Mouse (Mus musculus): ENCODE results near the gene 2310034C09Rik.
A peak's percentile ranks its signal among the peaks of the same experiment; 100 is the strongest.
"Not testable (repeated sequence)": the region's sequence is repeated elsewhere in the genome, so short reads cannot be mapped to it uniquely, and the experiment has no call there.

Gene 2310034C09Rik

DNA sequence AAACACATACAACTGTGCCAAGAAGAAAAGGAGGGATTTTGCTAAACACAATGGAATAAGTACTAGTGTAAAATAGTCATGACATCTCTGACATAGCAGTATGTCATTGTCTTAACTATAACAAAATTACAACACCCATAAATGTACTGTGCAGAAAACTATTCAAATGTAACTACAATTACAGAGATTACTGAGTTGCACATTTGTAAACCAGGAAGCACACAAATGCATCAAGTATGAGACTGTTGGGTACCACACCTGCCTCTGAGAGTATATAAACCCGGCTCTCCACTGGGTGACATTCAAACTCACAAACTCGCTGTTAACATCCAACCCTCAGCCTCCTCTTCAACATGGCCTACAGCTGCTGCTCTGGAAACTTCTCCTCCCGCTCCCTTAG, at the start of gene 2310034C09Rik:
2310034C09Rik (plus strand) TSS at position 301 of the 400 bp plus-strand sequence.
- DNase-seq: not testable (repeated sequence)

GRCm38 (mm10) chr16:88710757-88711156, 47.9 kb upstream of the 2310034C09Rik start:
- no peak for DNase-seq

GRCm38 (mm10) chr16:88711245-88711644, 47.4 kb upstream of the 2310034C09Rik start:
- DNase-seq: no peak

DNA sequence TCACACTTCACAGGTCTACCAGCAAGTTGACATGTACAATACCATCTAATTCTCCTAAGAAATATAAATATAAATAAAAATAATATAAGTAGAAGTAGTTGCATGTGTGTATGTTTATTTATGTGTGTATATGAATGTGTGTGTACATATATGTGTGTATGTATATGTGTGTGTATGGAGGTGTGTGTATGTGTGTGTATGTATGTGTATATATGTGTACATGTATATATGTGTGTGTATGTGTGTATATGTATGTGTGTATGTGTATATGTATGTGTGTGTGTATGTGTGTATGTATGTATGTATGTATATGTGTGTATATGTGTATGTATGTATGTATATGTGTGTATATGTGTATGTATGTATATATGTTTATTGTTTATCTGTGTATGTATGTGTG, 42.1 kb upstream of the 2310034C09Rik start:
- no peak for DNase-seq

DNA sequence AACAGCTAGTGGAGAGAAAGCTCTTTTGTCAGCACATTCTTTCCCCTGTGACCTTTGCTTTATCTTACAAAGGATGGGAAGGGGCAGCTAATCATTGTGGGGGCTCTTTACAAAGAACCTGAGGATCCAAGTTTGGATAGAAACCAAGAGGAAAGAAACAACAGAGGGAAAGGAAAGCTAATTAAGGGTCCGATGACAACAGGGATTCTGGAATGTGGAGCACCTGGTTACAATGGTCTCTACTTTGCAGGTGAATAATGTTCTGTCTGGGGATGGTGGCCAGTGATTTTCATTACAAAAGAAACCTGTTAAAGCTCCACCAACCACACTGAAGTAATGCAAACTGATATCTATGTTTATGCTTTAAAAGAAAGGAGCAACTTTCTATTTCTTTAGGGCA, 38.6 kb upstream of the 2310034C09Rik start:
- DNase-seq: no peak

GRCm38 (mm10) chr16:88728812-88729275, 29.8 kb upstream of the 2310034C09Rik start, which contains the start of gene Krtap13-1:
Gene Krtap13-1, plus strand, starts transcription at chr16:88728862.
- DNase-seq: peak; percentile 3

GRCm38 (mm10) chr16:88735391-88735790, 23.3 kb upstream of the 2310034C09Rik start:
- no peak for DNase-seq

DNA sequence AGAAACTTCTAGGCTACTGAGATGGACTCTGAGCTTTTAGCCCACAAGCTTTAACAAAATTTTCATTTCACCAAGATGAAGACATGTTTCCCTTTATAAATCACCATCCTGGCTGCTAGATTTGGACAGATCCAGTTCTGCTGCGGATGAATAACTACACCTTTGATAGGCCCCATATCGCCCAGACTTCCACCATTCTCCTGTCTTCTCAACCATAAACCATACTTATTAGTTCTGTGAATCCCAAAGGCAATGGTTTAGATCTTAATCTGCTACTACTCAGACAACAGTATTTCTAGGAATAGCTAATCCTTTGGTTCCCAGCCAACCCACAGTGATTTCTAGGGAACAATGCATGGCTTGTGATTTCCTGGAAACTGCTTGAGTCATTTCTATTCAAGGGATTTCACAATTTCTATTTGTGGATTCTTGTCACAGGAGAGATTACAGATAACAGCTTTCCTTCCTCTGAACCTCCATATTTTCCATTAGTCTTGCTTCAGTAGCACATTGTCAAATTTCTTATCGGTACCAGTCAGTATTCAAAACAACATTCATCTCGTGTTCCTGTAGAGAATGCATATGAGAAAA, 13.8 kb upstream of the 2310034C09Rik start:
- no peak for DNase-seq

GRCm38 (mm10) chr16:88747943-88748342, 10.7 kb upstream of the 2310034C09Rik start:
- DNase-seq: no peak

DNA sequence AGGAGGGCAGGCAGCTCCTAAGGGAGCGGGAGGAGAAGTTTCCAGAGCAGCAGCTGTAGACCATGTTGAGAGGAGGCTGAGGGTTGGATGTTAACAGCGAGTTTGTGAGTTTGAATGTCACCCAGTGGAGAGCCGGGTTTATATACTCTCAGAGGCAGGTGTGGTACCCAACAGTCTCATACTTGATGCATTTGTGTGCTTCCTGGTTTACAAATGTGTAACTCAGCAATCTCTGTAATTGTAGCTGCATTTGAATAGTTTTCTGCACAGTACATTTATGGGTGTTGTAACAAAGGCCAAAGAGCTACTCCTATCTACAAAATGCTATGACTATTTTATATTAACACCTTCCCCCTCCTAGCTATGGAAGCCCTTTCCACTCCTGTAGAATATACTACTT, 7.1 kb upstream of the 2310034C09Rik start, which contains the start of gene Krtap13:
Krtap13 (minus strand) TSS at position 101 of the 400 bp plus-strand sequence.
- not testable (repeated sequence) for DNase-seq

DNA sequence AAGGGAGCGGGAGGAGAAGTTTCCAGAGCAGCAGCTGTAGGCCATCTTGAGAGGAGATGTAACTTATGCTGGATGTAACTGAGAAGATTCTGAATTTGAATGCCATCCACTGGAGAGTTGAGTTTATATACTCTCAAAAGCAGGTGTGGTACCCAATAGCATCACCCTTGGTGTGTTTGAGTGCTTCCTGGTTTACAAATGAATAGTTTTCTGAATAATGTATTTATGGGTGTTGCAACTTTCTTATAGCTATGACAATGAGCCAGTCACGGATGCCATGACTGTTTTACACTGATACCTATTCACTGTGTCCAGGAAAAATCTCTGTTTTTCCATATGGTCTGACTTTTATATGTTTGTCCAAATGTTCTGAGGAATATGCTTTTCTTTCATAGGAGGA, 15.5 kb downstream of the 2310034C09Rik start, which contains the start of gene 2310057N15Rik:
2310057N15Rik (minus strand) TSS at position 101 of the 400 bp plus-strand sequence.
- DNase-seq: no peak

DNA sequence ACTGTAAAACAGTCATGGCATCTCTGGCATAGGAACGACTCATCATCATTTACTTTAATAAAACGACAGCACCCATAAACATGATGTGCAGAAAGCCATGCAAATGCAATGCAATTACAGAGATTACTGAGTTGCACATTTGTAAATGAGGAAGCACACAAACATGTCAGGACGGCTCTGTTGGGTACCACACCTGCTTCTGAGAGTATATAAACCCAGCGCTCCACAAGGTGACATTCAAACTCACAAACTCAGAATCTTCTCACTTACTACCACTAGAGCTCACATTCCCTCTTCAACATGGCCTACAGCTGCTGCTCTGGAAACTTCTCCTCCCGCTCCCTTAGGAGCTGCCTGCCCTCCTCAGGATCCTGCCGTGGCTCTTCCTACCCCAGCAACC, 18.9 kb downstream of the 2310034C09Rik start, which contains the start of gene Gm5965:
Gm5965 (plus strand) TSS at position 301 of the 400 bp plus-strand sequence.
- no peak for DNase-seq

DNA sequence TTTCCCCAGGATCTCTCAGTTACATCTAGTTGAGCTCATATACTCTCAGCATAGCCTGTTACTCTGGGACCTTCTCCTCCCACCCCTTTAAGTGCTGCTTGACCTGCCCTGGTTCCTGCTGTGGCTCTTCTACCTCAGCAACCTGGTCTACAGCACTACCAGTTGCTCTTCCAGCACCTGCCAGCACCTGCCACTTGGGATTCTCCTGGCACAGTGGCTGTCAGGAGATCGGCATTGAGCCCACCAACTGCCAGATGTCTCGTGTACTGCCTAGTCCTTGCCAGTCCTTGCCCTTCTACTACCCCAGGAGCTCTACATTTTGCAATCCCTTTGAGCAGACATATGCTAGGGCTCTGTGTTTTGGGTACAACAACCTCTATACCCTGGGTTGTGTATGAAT, 28.1 kb downstream of the 2310034C09Rik start:
- no peak for DNase-seq
